24 mouse cellular contexts compared by ENCODE assay signal in the genomic region with DNA sequence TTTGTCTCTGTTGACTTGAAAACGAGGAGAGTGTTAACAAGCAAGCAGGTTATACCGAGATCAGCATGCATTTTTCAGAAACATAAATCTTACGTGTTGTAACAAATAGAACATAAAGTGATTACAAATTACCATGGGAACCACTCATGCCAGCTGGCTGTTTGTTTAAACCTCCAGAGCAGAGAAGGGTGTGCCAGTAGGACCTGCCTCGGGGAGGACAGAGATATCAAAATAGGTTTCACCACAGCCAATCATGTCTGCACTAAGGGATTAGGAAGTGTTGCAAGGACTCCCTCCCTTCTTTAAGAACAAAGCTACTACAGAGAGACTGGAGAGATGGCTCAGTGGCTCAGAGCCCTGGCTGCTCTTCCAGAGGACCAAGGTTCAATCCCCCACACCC. TPM values are rescaled to one million over a fixed set of nuclear protein-coding genes. Genes with fewer than 3 reads are reported as not detected.
DNase-seq lines count a peak whose midpoint lies in the region; ATAC-seq and TF ChIP-seq lines count a peak whose summit lies in the region.
"Had no signal": no experiment of that assay in that cellular context is flagged by ENCODE, and none has a peak within 500 bp of the region (broad histone marks: within the 10 kb centered on the region; RNA-seq: fewer than 3 reads in every experiment).

No protein-coding gene starts in this region.

- DNase-seq in left cerebral cortex, postnatal 25 days (ENCODE audit: low spot score in 2 of 2), result peak; percentile 9
- no peak for DNase-seq in left cerebral cortex, adult 11 months (ENCODE audit: low spot score)
- DNase-seq in urinary bladder, postnatal 36 days (ENCODE audit: low spot score in 2 of 2), result peak; percentile 32 to 67
- DNase-seq in urinary bladder, postnatal 25 days (ENCODE audit: low spot score), result no peak
- peak; percentile 100 for DNase-seq in fat pad, adult 2 months (ENCODE audit: extremely low read depth, low read depth, low spot score)
- no peak for DNase-seq in stomach, postnatal 0 days (ENCODE audit: low spot score)
- no peak for DNase-seq in spleen, adult 12 weeks (ENCODE audit: low spot score)
- DNase-seq: adrenal gland, adult 2 months; cerebellum, adult 9-10 months; kidney, adult 8-10 months; kidney, postnatal 4 days; thymus, postnatal 25 days had no signal

- H3K4me1 ChIP-seq in stomach, postnatal 0 days (replicated peaks; ENCODE audit: control insufficient read depth, insufficient read depth), result no peaks in the 10 kb centered on the region
- no peaks in the 10 kb centered on the region for H3K4me1 ChIP-seq in intestine, embryonic 15.5 days (replicated peaks)
- H3K4me1 ChIP-seq: limb, embryonic 12.5 days; liver, embryonic 15.5 days; stomach, embryonic 15.5 days had no signal

- no peaks in the 10 kb centered on the region for H3K36me3 ChIP-seq in stomach, postnatal 0 days (ENCODE audit: control insufficient read depth, insufficient read depth, low read length)
- no peaks in the 10 kb centered on the region for H3K36me3 ChIP-seq in intestine, embryonic 15.5 days
- H3K36me3 ChIP-seq: limb, embryonic 12.5 days; liver, embryonic 15.5 days; stomach, embryonic 15.5 days had no signal

- no peak for TF ChIP-seq CTCF in stomach, postnatal 0 days (IDR thresholded peaks at IDR 0.05; ENCODE audit: low read depth)

- H3K9me3 ChIP-seq in stomach, postnatal 0 days (ENCODE audit: control insufficient read depth, low read length), result no peaks in the 10 kb centered on the region
- H3K9me3 ChIP-seq in intestine, embryonic 15.5 days, result no peaks in the 10 kb centered on the region
- H3K9me3 ChIP-seq: limb, embryonic 12.5 days; liver, embryonic 15.5 days; stomach, embryonic 15.5 days had no signal

- ATAC-seq in stomach, postnatal 0 days (ENCODE audit: low FRiP score, low TSS enrichment), result peak; percentile 65; the same call in 1 of the 2 replicates
- no peak for ATAC-seq in intestine, embryonic 15.5 days
- ATAC-seq: forebrain, embryonic 14.5 days had no signal

- no peaks in the 10 kb centered on the region for H3K27me3 ChIP-seq in stomach, postnatal 0 days (ENCODE audit: control insufficient read depth, insufficient read depth, low read length)
- H3K27me3 ChIP-seq in intestine, embryonic 15.5 days (replicated peaks), result no peaks in the 10 kb centered on the region
- H3K27me3 ChIP-seq: limb, embryonic 12.5 days; liver, embryonic 15.5 days; stomach, embryonic 15.5 days had no signal

- no peak overlapping the region for H3K27ac ChIP-seq in stomach, postnatal 0 days (replicated peaks)
- no peak overlapping the region for H3K27ac ChIP-seq in intestine, embryonic 15.5 days
- H3K27ac ChIP-seq: limb, embryonic 12.5 days; liver, embryonic 15.5 days; stomach, embryonic 15.5 days had no signal

- 17% methylated on average over 4 of the region's 4 CpGs for WGBS in stomach, postnatal 0 days
- WGBS in intestine, embryonic 15.5 days, result 23% methylated on average over 4 of the region's 4 CpGs

- intact Hi-C loops in left cerebral cortex, postnatal 25 days (cut with DNase I), result no loop called here

- H3K4me3 ChIP-seq in stomach, postnatal 0 days (ENCODE audit: low read depth, low read length), result no peak overlapping the region
- H3K4me3 ChIP-seq in intestine, embryonic 15.5 days (replicated peaks), result no peak overlapping the region
- H3K4me3 ChIP-seq: limb, embryonic 12.5 days; liver, embryonic 15.5 days; stomach, embryonic 15.5 days had no signal

- no peak overlapping the region for H3K4me2 ChIP-seq in stomach, postnatal 0 days (replicated peaks; ENCODE audit: low read depth)
- no peak overlapping the region for H3K4me2 ChIP-seq in intestine, embryonic 15.5 days (replicated peaks)
- H3K4me2 ChIP-seq: limb, embryonic 12.5 days; liver, embryonic 15.5 days; stomach, embryonic 15.5 days had no signal

- no peak for TF ChIP-seq EP300 in stomach, postnatal 0 days (optimal IDR thresholded peaks at IDR 0.05)

- H3K9ac ChIP-seq in stomach, postnatal 0 days (ENCODE audit: low read length), result no peak overlapping the region
- H3K9ac ChIP-seq in intestine, embryonic 15.5 days, result no peak overlapping the region
- H3K9ac ChIP-seq: limb, embryonic 12.5 days; liver, embryonic 15.5 days; stomach, embryonic 15.5 days had no signal

RNA-seq across cellular contexts. Expression of a gene that starts 15.7 kb away (rescaled TPM):
- not detected for total RNA-seq in left cerebral cortex, postnatal 25 days (2021)
- 4,305 and 4,348 TPM in 2 replicates for polyA plus RNA-seq in stomach, postnatal 0 days (2015; fragmentation: Nextera tagmentation; extraction: Ambion mirVana)
- polyA plus RNA-seq in intestine, embryonic 15.5 days (2015; fragmentation: Nextera tagmentation; extraction: Ambion mirVana), result 2.1 and 2.8 TPM in 2 replicates
- total RNA-seq: MEL; midbrain, postnatal 0 days had no signal
- polyA plus RNA-seq: forebrain, embryonic 14.5 days had no signal

RNA-seq across cellular contexts. Expression of a gene that starts 29.8 kb away (rescaled TPM):
- total RNA-seq in left cerebral cortex, postnatal 25 days (2021), result under 1 TPM; 0.41 to 0.43 TPM
- 0.32 and 0.36 TPM in 2 replicates for polyA plus RNA-seq in stomach, postnatal 0 days (2015; fragmentation: Nextera tagmentation; extraction: Ambion mirVana)
- 16.1 and 40.7 TPM in 2 replicates for polyA plus RNA-seq in intestine, embryonic 15.5 days (2015; fragmentation: Nextera tagmentation; extraction: Ambion mirVana)
- total RNA-seq: adrenal gland, adult 2 months; heart, adult 18-20 months; hematopoietic stem cell, adult 5-6 weeks; MEL had no signal
- polyA plus RNA-seq: adrenal gland, adult 2 months; forebrain, embryonic 14.5 days had no signal

RNA-seq across cellular contexts. Expression of a gene that starts 31.8 kb away (rescaled TPM):
- total RNA-seq in left cerebral cortex, postnatal 25 days (2021), result 10 to 100 TPM; 11.5 to 13.8 TPM
- polyA plus RNA-seq in stomach, postnatal 0 days (2015; fragmentation: Nextera tagmentation; extraction: Ambion mirVana), result 2.0 and 3.1 TPM in 2 replicates
- polyA plus RNA-seq in intestine, embryonic 15.5 days (2015; fragmentation: Nextera tagmentation; extraction: Ambion mirVana), result 9.3 and 11.0 TPM in 2 replicates
- total RNA-seq: hematopoietic stem cell, adult 5-6 weeks; MEL had no signal

RNA-seq across cellular contexts. Expression of a gene that starts 40.6 kb away (rescaled TPM):
- total RNA-seq in left cerebral cortex, postnatal 25 days (2021), result not detected
- polyA plus RNA-seq in stomach, postnatal 0 days (2015; fragmentation: Nextera tagmentation; extraction: Ambion mirVana), result not detected in 2 replicates
- not detected in 2 replicates for polyA plus RNA-seq in intestine, embryonic 15.5 days (2015; fragmentation: Nextera tagmentation; extraction: Ambion mirVana)
- total RNA-seq: heart, adult 18-20 months; hematopoietic stem cell, adult 5-6 weeks; left cerebral cortex, adult 18-20 months; MEL; midbrain, postnatal 0 days had no signal
- polyA plus RNA-seq: adrenal gland, adult 2 months; forebrain, embryonic 14.5 days; heart, embryonic 14.5 days; limb, embryonic 12.5 days; liver, embryonic 15.5 days; midbrain, postnatal 0 days; spleen, adult 2 months; stomach, embryonic 15.5 days had no signal

RNA-seq across cellular contexts. Expression of a gene that starts 56.6 kb away (rescaled TPM):
- total RNA-seq in left cerebral cortex, postnatal 25 days (2021), result not detected
- not detected in 2 replicates for polyA plus RNA-seq in stomach, postnatal 0 days (2015; fragmentation: Nextera tagmentation; extraction: Ambion mirVana)
- not detected in 2 replicates for polyA plus RNA-seq in intestine, embryonic 15.5 days (2015; fragmentation: Nextera tagmentation; extraction: Ambion mirVana)
- total RNA-seq: adrenal gland, adult 2 months; heart, adult 18-20 months; hematopoietic stem cell, adult 5-6 weeks; left cerebral cortex, adult 18-20 months; MEL; midbrain, postnatal 0 days had no signal
- polyA plus RNA-seq: adrenal gland, adult 2 months; forebrain, embryonic 14.5 days; heart, embryonic 14.5 days; limb, embryonic 12.5 days; liver, embryonic 15.5 days; midbrain, postnatal 0 days; spleen, adult 2 months; stomach, embryonic 15.5 days had no signal

Comparison
In these comparisons a context has a peak if more than half of its experiments do, and no peak if none do; other contexts are left out.
1. DNase-seq: peak in left cerebral cortex, postnatal 25 days (2 of 2), urinary bladder, postnatal 36 days (2 of 2) and fat pad, adult 2 months (single experiment); none in left cerebral cortex, adult 11 months (single experiment), urinary bladder, postnatal 25 days (single experiment), stomach, postnatal 0 days (single experiment) and spleen, adult 12 weeks (single experiment).
2. RNA of a gene that starts 15.7 kb away (polyA plus RNA-seq): 4,305 to 4,348 TPM in stomach, postnatal 0 days; 2.1 to 2.8 TPM in intestine, embryonic 15.5 days; every median in the first group is over 1,000 times any median in the second.
3. RNA of a gene that starts 29.8 kb away (polyA plus RNA-seq): 16.1 to 40.7 TPM in intestine, embryonic 15.5 days; 0.32 to 0.36 TPM in stomach, postnatal 0 days; every median in the first group is over 10 times any median in the second.